Mouse (Mus musculus) megakaryocyte progenitor cell, adult 5-6 weeks (primary cell): ENCODE results near the gene Asah2. TPM values are rescaled to one million over a fixed set of nuclear protein-coding genes. Genes with fewer than 3 reads are reported as not detected.
"Not testable (repeated sequence)": the region's sequence is repeated elsewhere in the genome, so short reads cannot be mapped to it uniquely, and the experiment has no call there.

Experiments
- ATAC-seq: replicated peaks from 2 replicates; pipeline ENCODE4 v1.8.0; 2016; ENCODE audit warnings: mild to moderate bottlenecking, moderate TSS enrichment, inconsistent platforms; ENCODE audit not compliant: poor library complexity
- total RNA-seq, 2 experiments: library from RNA; stranded (forward) in 1 of 2; stranded (reverse) in 1 of 2; fragments of 157-497, 149-512 nt in 1 of 2; fragments of 200-1000 nt in 1 of 2; gene quantifications; 2 replicates each; pipeline versions ENCODE4 v1.2.3 to v1.2.4; 2015 to 2017

Gene Asah2
- total RNA-seq, 2 experiments from 2014 or later = 5.2 to 8.5 TPM

DNA sequence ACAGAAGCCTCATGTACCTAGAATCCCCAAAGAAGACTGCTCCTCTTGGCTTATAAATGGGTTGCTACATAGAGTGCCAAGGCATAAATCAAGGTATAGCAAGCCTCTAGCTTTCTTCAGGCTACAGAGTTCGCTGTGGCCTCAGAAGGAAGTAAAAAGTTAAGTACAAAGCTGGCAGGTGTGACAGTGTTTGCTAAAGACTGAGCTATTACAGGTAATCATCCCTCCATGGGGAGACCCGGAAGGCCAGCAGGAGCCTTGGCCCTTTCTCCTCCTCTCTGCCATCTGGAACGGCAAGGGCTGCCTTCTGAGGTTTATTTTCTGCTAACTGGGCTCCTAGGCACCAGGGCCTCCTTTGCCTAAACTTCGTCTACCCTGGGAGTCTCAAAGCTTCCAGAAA is 3.8 kb downstream of the Asah2 start:
- ATAC-seq = no peak

- no peak for ATAC-seq
Measured at GRCm38 (mm10) chr19:32102976-32103300, 5.1 kb downstream of the Asah2 start.

DNA sequence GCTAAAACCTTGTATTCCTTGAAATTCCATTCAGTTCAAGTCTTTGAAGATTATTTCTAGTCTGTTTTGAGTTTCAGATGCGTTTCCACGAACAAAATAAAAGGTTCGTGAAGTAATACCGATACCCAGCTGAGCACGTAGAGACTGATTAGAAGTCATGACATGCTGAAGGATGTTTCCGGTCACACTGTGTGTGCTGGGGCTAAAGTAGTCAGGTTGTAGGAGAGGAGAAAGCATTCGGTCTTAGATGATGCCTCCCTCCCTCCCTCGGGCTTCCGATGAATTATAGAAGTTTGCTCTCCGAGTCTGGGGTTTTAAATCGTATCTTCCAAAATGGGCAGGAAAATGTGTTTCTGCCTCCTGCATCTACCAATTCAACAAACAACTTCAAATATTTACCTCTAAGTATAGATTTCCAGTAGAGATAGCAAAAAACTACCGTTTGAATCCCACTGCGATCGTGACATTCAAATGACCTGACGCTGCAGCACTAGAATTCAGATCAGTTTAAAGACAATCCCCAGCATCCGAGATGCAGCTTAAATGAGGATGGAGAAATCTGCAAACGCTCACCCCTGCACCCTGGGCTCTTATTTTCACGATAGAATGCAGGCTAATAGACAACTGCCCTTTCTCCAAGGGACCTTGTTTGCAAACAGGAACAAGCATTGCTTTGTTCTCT is 5.6 kb downstream of the Asah2 start:
- no peak for ATAC-seq

- no peak for ATAC-seq
Measured at GRCm38 (mm10) chr19:32098582-32098981, 9.4 kb downstream of the Asah2 start.

DNA sequence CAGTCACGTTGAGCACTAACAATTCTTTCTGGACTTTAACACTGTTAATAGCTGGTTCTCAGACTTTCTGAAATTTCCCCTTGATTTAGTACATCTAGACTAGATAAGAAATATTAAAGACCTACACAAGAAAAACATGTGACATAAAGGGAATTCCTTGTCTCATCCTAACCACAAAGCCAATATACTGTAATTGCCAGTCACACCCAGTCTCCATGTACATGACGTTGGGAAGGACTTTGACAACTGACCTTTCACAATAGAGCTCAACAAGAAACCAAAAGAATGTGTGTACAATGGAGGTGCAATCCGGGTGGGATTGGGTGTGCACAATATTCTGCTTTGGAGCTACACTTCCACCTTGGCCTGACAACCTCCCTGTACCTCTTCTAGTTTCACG is 15.7 kb downstream of the Asah2 start:
- no peak for ATAC-seq

- ATAC-seq = no peak
Measured at GRCm38 (mm10) chr19:32090804-32091203, 17.2 kb downstream of the Asah2 start.

GRCm38 (mm10) chr19:32088570-32088969 is 19.4 kb downstream of the Asah2 start:
- no peak for ATAC-seq

DNA sequence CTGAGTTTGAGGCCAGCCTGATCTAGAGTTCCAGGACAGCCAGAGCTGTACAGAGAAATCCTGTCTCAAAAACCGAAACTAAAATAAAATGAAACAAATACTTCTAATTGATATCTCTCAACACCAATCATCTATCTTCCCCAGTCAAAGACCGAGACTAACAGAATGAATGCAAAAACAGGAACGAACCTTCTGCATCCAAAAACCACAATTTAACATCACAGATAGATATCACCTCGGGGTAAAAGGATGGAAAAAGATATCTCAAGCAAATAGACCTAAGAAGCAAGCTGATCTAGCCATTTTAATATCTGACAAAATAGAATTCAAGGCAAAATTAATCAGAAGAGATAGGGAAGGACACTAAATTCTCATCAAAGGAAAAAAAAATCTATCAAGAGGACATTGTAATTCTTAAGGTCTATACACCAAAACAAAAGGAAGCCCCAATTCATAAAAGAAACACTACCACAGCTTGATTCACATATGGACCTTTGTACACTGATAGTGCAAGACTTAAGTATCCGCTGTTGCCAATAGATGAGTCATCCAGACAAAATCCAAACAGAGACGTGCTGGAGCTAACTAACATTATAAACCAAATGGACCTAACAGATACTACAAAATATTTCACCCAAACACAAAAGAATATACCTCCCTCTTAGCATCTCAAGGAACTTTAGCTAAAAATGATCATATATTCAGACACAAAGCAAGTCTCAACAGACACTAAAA is 20.1 kb downstream of the Asah2 start:
- no peak for ATAC-seq

GRCm38 (mm10) chr19:32084813-32085212 is 23.2 kb downstream of the Asah2 start:
- not testable (repeated sequence) for ATAC-seq

DNA sequence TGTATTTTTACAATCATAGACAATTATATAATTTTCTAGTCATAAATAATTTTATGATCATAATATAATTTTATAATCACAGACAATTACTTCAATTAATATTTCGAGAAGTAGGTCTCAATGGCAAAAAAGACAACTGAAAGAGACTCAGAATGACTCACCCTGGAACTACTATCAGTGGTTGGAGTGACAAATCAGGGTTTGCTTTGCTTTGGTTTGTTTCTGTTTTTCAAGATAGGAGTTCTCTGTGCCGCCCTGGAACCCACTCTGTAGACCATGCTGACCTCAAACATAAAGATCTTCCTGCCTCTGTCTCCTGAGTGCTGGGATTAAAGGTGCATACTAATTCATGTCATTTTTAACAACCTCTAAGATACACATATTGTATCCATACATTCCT is 37.7 kb downstream of the Asah2 start:
- no peak for ATAC-seq

DNA sequence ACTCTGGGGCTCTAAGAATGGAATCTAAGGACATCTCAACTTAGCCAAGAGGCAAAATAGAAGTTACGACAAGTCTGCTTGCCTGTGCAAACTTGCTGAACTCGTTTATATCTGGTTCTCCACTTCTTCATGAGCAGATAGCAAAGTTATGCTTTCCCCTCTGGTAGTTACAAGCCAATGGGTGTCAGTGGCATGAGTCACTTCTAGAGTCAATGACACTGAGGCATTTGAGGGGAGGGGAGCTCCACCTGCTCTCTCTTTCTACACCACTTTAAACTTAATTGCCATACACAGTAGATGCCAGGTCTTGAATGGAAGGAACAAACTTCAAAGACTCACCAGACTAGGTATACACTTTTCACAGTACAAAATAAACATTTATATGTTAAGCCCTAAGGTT is 38.4 kb downstream of the Asah2 start:
- ATAC-seq = no peak

GRCm38 (mm10) chr19:32067669-32068068 is 40.3 kb downstream of the Asah2 start:
- no peak for ATAC-seq

- no peak for ATAC-seq
Measured at GRCm38 (mm10) chr19:32061294-32061693, 46.7 kb downstream of the Asah2 start.

DNA sequence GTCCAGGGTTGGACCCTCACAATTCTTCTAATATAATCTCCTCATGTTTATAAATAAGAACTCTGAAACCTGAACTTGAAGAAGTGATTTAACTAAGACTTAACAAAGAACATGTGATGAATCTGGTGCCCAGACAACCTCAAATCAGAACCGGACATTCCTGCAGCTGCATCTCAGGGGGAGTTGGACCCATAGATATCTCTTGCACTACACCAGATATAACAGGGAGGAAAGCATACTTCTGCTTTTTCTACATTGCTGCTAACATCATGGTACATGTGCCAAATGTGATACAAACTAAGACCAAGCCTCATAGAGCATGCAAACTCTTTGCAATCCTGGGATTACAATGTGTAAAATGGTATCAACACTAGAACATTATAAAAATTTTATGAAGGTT is 51.8 kb downstream of the Asah2 start:
- 0 out of 2 replicates have a peak, but pooled peaks have one; percentile 31 for ATAC-seq

DNA sequence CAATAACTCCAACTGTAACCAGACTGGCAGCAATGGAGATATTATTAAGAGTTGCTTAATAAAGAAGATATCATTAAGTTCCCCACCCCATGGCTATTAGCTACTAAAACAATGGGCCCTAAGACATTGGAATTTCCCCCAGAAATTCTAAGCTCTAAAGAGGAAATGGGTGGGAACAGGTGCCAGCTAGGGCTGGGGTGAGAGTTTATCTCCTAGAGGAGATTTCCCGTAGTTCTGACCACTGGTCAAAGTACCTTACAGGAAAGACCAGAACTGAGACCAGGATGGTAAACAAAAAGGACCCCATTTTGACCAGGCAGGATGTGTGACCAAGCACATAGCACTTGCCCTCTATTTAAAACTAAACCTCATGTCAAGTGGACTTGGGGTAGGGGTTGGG is 52.3 kb downstream of the Asah2 start:
- no peak for ATAC-seq

GRCm38 (mm10) chr19:32051251-32051650 is 56.8 kb downstream of the Asah2 start:
- ATAC-seq = no peak

DNA sequence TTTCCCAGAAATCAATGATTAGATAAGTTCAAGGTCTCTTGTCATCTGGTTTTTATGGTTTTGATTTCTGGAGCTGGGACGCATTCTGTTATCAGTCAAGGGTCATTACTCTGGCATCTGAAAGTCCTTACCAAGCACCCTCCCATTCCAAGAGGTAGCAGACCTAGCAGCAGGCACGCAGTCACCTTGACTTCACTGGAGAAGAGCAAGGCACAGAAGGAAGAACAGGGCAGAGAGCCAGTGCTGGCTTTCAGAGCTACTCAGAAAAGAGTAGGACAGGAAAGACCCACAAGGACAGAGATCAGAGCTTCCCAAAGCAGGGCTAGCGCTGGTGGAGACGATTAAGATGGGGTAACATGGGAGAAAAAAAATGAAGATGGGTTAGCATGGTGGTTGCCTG is 75.1 kb downstream of the Asah2 start:
- ATAC-seq = no peak

DNA sequence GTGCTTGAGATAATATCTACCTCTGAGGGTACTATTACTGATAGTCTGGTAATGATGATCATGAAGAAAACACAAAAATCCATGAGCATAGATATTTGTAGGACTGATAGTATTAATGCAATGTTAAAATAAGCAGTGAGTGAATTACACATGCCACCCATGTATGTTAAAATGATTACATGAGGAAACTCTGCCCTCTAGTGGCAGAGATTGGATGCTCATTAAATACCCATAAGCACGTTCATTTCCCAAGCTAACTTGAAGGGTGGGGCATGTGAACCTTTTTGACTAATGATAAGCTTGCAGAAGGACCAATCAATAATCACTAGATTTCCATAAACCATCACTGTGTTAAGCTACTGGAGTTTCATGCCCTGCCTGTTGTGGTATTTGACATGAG is 77.6 kb downstream of the Asah2 start:
- peak; percentile 82 for ATAC-seq

DNA sequence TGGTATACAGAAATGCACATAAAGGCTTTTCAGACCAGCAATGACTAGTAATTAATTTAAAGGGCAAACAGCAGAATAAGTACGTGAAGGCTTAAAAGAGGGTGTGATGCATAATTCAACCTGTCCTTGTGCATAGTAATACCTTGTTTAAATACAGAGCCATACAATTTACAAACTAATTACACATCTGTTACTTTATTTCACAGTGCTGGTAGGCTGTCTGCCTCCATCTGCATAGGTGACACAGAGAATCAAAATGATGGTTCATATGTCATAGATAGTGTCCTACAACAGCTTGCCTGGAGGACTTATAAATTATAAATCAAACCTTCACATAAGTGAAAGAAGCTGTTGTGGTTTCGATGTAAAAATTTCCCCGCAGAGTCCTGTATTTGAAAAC is 82.6 kb downstream of the Asah2 start:
- ATAC-seq = no peak

DNA sequence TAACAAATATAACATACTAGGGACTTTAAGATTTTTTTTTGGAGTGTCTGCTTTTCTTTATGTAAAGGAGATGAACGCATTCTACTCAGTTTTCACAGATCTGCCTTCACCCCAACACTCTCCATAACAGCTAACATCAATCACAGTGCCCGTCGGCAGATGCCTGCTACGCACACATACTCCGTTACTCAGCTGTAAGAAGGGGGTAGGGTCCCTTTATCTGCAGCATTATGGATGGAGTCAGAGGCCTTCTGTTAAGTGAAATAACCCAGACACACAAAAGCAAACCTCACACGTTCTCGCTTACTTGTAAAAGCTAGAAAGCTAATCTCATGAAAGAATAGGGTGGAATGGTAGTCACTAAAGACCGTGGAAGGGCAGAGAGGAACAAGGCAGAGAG is 88.3 kb downstream of the Asah2 start:
- no peak for ATAC-seq

DNA sequence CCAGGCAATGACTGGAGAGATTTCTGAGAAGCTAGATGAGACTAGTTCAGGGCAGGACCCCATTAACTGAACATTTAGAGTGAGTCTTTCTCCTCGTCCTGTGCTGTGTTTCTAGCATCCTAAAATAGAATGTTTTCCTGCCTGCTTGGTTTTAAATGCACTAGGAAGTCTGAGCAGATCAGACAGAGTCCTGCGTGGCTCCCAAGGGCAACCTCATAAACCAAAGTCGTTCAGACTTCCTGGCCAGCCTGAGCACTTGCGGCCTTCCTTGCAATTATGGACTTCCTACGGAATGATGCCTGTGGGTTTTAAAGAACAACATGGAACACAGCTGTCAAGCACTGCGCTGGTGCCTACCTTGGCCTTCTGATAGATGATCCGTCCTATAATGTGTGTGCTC is 89.4 kb downstream of the Asah2 start:
- ATAC-seq = no peak

GRCm38 (mm10) chr19:32018053-32018452 is 90.0 kb downstream of the Asah2 start:
- no peak for ATAC-seq

DNA sequence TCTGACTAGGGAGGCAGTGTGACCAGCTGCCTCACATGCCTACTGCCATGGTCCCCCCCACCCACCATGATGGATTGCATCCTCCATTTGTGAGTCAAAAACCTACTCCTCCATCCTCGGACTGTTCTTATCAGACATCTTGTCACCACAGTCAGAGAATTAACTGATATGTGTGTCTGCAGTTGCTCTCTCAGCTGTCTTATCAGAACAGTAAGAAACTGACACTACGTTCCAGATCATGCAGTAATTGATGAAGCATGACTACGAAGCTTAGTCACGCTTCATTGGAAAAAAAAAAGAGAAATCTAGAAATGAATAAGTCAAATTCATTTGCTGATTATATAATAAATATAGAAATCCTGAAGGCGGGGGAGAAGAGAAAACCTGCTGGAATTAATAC is 105.4 kb downstream of the Asah2 start:
- no peak for ATAC-seq
